Mouse (Mus musculus) kidney, embryonic 15.5 days (tissue): ENCODE measurements around the gene Ncam2. TPM values are rescaled to one million over a fixed set of nuclear protein-coding genes. Genes with fewer than 3 reads are reported as not detected.

ENCODE experiments used
- ATAC-seq: fragments of 200-750 bp; cut with Nextera tagmentation; replicated peaks from 2 replicates; pipeline ENCODE4 v1.8.0; 2017; ENCODE audit warnings: moderate TSS enrichment; ENCODE audit not compliant: low FRiP score
- H3K27ac ChIP-seq: fragments of 300-500 bp; sonication (generic); 2 replicates; pipeline ENCODE4 v1.5.1; 2015; ENCODE audit warnings: mild to moderate bottlenecking, inconsistent platforms
- H3K27me3 ChIP-seq: fragments of 300-500 bp; sonication (generic); 2 replicates; pipeline ENCODE4 v1.6.1; 2015; ENCODE audit warnings: inconsistent platforms
- H3K36me3 ChIP-seq: fragments of 300-500 bp; sonication (generic); 2 replicates; pipeline ENCODE4 v1.6.1; 2015; ENCODE audit warnings: inconsistent platforms
- H3K4me1 ChIP-seq: fragments of 300-500 bp; sonication (generic); 2 replicates; pipeline ENCODE4 v1.6.1; 2015; ENCODE audit warnings: inconsistent platforms
- H3K4me2 ChIP-seq: fragments of 300-500 bp; sonication (generic); 2 replicates; pipeline ENCODE4 v1.6.1; 2015; ENCODE audit warnings: moderate library complexity, mild to moderate bottlenecking, inconsistent platforms
- H3K4me3 ChIP-seq: fragments of 300-500 bp; sonication (generic); replicated peaks from 2 replicates; pipeline ENCODE4 v1.5.1; 2015; ENCODE audit warnings: mild to moderate bottlenecking, inconsistent platforms
- H3K9ac ChIP-seq: fragments of 300-500 bp; sonication (generic); 2 replicates; pipeline ENCODE4 v1.6.1; 2015; ENCODE audit warnings: mild to moderate bottlenecking, inconsistent platforms
- H3K9me3 ChIP-seq: fragments of 300-500 bp; sonication (generic); replicated peaks from 2 replicates; pipeline ENCODE4 v1.6.1; 2016; ENCODE audit warnings: inconsistent platforms
- WGBS: fragments of 180-500 bp; shearing (Covaris S2); methylation state at CpG from one replicate; pipeline ENCODE4 v1.1.7; 2015; ENCODE audit warnings: mixed read lengths; 5-methylcytosine and 5-hydroxymethylcytosine counted together
- polyA plus RNA-seq: library from polyadenylated mRNA; unstranded; fragments of >200 nt; fragmentation: Nextera tagmentation; extraction: Ambion mirVana; gene quantifications from 2 replicates; pipeline ENCODE4 v1.2.1, GENCODE M21; 2015

Ncam2 gene
- polyA plus RNA-seq, result 1.1 and 1.3 TPM in 2 replicates

DNA sequence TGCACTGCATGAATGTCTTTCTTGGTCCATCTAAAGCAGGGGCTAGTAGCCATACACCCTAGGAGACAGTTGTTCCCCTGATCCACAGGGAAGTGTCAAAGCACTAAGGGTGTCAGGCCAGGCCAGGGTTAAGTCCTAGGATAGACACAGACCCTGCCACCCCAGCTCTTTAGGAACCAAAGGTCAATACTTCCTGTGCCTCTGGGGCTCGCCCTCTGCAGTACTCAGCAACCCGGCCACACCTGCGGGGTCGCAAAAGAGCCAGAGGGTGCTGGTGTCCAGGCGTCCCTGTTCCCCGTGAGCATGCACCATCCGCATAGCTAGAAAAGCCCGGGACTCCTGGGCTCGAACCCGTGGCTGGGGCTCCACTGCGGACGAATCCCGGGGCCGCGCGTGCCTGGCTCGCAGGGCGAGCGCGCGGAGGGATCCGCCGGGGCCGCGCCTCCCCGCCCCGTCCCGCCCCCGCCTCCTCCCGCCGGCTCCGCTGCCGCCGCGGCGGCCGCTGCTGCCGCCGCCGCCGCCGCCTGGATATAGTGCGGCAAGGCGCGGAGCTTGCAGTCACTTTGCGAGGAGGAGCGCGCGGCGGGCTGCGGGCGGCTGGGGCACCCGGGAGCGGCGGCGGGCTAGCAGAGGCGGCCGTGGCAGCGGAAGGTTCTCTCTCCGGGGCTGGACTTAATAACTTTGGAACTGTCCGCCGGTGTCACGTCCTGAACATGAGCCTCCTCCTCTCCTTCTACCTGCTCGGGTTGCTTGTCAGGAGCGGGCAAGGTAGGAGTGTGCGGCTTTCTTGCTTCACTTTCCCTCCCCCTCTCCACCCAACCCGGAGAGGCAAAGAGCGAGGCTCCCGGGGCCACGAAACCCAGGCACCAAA is at the start of gene Ncam2:
Gene Ncam2, plus strand, starts transcription at position 497 of the 871 bp plus-strand sequence.
- peak within 1 kb of the TSS; percentile 96 for H3K4me2 ChIP-seq
- WGBS, result under 1% methylated on average over 65 of the region's 70 CpGs
- no peaks in the 10 kb centered on the region for H3K27me3 ChIP-seq
- H3K9ac ChIP-seq, result peak within 1 kb of the TSS; percentile 48
- H3K27ac ChIP-seq, result no peak within 1 kb of the TSS
- peaks cover 4% of the 10 kb centered on the region; the same call in 1 of the 2 replicates for H3K4me1 ChIP-seq
- ATAC-seq, result peak; percentile 91
- peak within 1 kb of the TSS; percentile 63 for H3K4me3 ChIP-seq
- no peaks in the 10 kb centered on the region for H3K36me3 ChIP-seq
- no peaks in the 10 kb centered on the region for H3K9me3 ChIP-seq

DNA sequence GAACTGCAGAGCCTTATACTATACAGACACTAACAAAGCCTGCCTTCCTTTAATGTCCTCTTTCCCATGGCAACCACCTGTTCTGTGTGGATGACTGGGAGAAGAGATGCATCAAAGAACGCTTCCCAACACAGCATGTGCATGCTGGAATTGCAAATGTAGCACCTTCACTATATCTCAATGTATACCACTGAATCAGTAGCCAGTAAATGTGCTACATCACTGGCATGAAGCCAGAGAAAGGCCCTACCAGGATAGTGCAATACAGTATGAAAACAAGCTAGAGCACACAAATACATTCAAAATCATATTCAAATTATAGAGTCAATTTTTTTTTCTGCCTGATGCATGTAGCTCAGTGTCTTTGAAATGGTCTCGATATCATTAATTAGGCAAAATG is 29.7 kb upstream of the Ncam2 start:
- ATAC-seq, result no peak
- no peaks in the 10 kb centered on the region for H3K36me3 ChIP-seq
- WGBS, result 84% methylated on average over 2 of the region's 2 CpGs
- H3K27me3 ChIP-seq, result no peaks in the 10 kb centered on the region
- no peak overlapping the region for H3K27ac ChIP-seq
- no peaks in the 10 kb centered on the region for H3K9me3 ChIP-seq
- H3K4me1 ChIP-seq, result no peaks in the 10 kb centered on the region
- H3K4me2 ChIP-seq, result no peak overlapping the region
- H3K4me3 ChIP-seq, result no peak overlapping the region
- H3K9ac ChIP-seq, result no peak overlapping the region

DNA sequence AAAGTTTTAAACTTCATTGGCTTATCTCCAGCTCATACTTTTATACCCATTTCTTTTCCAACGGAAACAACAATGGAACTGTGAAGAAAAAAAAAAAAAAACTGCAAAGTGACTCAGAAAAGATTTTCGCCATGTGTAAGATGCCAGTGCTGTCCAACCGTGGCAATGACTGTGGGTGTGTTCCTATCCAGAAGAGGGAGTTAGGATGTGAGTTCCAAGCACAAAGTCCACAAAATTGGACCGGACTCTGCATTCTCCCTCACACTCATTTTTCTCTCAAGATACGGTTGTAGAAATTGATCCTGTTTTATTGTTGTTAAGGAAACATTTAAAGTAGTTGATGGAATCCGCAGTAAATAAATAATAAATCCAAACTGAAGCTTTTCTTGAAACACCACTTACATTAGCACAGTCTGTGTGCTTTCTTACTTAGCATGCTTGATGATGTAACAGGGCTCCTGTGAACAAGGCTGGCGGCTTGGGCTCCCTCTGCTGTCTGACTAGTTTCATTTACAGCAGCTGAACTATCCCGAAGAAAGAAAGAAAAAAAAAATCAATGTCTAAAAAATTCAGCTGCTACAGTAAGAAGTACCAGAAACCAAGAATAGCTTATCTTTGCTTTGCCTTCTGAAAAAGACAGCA is 25.1 kb upstream of the Ncam2 start:
- 46% methylated on average over 8 of the region's 8 CpGs for WGBS
- peak; percentile 86 for ATAC-seq
- H3K27me3 ChIP-seq, result no peaks in the 10 kb centered on the region
- no peak overlapping the region for H3K4me3 ChIP-seq
- 0 out of 2 replicates have a peak overlapping the region, but pooled peaks have one; percentile 15 for H3K4me2 ChIP-seq
- no peaks in the 10 kb centered on the region for H3K4me1 ChIP-seq
- no peaks in the 10 kb centered on the region for H3K9me3 ChIP-seq
- no peak overlapping the region for H3K27ac ChIP-seq
- no peak overlapping the region for H3K9ac ChIP-seq
- H3K36me3 ChIP-seq, result no peaks in the 10 kb centered on the region

DNA sequence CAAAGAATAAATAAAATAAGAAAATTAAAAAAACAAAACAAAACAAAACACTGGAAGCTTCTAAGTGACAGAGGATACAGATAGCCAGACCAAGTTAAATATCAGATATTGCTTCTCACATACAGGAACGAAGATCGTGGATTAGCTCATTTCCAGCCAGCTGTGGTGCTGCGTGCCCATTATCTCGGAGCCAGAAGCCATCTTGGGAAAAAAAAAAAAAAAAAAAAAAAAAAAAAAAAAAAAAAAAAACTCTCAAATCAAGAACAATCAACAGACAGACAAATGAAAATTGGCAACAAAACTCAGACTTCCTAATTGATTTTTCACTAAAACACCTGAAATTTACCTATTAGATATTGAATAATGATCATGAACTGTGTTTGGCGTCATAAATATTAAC is 20.7 kb upstream of the Ncam2 start:
- no peak for ATAC-seq
- Histone ChIP-seq H3K4me2 (no peak overlapping the region), H3K27me3 (no peaks in the 10 kb centered on the region), H3K4me1 (no peaks in the 10 kb centered on the region), H3K36me3 (no peaks in the 10 kb centered on the region), H3K9ac (no peak overlapping the region), H3K27ac (no peak overlapping the region), H3K4me3 (no peak overlapping the region), H3K9me3 (no peaks in the 10 kb centered on the region)
- 91% methylated on average over 5 of the region's 5 CpGs for WGBS

DNA sequence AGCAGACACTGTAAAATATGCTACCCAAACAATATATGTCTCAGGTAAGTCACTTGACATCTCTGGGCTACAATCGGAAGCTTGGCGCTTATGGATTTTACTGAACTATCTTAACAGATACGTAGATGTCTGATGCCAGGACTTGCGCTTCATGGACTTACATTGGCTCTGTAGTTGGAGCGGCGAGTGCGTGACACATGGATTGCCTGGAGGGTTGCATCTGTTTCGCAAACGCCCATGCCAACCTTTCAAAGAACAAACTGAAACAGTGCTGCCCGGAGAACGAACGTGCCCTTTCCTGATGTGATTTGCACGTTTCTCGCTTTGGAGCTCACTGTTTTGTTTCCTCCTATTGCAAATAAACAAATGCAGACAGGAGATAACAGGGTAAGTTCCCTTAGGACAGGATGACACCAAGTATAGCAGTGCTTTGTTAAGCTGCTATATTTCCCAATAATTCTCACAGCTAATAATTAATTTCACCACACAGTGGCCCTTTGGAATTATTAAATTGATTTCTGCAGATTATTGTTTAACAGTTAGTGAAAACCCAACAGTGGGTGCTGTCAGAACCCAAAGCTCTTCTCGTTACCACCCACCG is 12.8 kb upstream of the Ncam2 start:
- ATAC-seq, result no peak

DNA sequence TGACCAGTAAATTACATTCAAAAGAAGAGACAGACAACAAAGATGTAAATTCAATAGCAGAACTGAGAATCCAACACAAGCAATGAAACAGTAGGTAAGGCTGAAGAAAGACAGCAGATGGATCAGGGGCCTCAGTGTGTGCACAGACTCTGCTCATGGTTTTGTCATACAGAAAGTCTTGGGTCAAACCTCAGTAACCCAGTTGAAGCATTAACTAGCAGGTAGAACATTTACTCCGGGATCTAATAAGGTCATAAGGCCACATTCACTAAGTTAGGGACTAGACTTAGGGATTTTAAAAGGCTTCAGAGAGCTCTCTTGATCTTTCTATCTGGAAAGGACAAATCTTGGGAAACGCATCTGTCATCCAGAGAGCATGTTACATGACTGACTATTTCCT is 8.9 kb upstream of the Ncam2 start:
- ATAC-seq, result peak; percentile 40; the same call in 1 of the 2 replicates
- H3K4me3 ChIP-seq, result no peak overlapping the region
- H3K4me1 ChIP-seq, result no peaks in the 10 kb centered on the region
- H3K4me2 ChIP-seq, result no peak overlapping the region
- no peaks in the 10 kb centered on the region for H3K36me3 ChIP-seq
- no peaks in the 10 kb centered on the region for H3K9me3 ChIP-seq
- H3K27ac ChIP-seq, result no peak overlapping the region
- H3K9ac ChIP-seq, result no peak overlapping the region
- WGBS, result 75% methylated on average over 2 of the region's 2 CpGs
- H3K27me3 ChIP-seq, result no peaks in the 10 kb centered on the region

More for the DNA sequence above, 12.8 kb upstream of the Ncam2 start:
- Histone ChIP-seq H3K9ac (no peak overlapping the region), H3K4me2 (no peak overlapping the region), H3K27ac (no peak overlapping the region), H3K9me3 (no peaks in the 10 kb centered on the region), H3K4me1 (no peaks in the 10 kb centered on the region), H3K4me3 (no peak overlapping the region), H3K36me3 (no peaks in the 10 kb centered on the region), H3K27me3 (no peaks in the 10 kb centered on the region)
- 89% methylated on average over 16 of the region's 16 CpGs for WGBS

DNA sequence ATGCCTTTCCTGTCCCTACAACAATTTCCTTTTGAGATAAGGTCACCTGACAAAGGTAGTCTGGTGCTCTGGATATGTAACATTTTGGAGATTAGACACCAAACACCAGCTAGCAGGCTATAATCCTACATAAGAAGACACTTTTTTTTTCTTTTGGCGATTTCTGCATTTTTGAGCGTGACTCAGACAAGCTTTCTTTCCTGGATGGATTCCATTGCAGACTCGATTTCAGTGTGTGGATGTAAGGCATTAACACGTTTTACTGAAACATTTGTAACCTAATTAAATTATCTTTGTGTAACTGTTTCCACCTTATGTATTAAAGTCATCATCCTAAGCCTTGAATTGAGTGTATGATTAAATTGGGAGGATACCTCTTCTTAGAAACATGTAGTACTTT is 7.9 kb upstream of the Ncam2 start:
- no peak overlapping the region for H3K27ac ChIP-seq
- H3K4me1 ChIP-seq, result no peaks in the 10 kb centered on the region
- no peaks in the 10 kb centered on the region for H3K9me3 ChIP-seq
- H3K4me2 ChIP-seq, result no peak overlapping the region
- 79% methylated on average over 4 of the region's 4 CpGs for WGBS
- H3K4me3 ChIP-seq, result no peak overlapping the region
- no peaks in the 10 kb centered on the region for H3K27me3 ChIP-seq
- no peak for ATAC-seq
- no peak overlapping the region for H3K9ac ChIP-seq
- H3K36me3 ChIP-seq, result no peaks in the 10 kb centered on the region

DNA sequence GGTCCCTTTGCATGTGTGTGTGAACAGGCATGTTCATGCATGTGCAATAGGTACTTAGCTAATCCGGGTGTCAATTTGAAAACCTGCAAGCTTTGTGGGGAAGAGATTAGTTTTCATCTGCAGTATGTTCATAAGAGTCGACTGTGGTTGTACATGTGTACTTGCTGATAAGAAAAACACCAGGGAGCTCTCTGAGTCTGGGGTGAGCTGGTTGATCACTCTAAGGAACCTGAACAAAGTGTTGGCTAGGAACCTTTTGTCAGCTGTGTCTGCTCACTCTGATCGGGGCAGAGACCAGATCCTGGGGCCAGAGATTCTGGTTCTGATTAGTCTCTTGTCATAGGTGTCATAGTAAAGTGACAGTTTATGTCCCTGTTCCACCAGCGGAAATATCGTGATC is 1.0 kb upstream of the Ncam2 start:
- Histone ChIP-seq H3K9me3 (no peaks in the 10 kb centered on the region), H3K36me3 (no peaks in the 10 kb centered on the region), H3K4me2 (no peak overlapping the region; the same call in 1 of the 2 replicates), H3K4me1 (peaks cover 4% of the 10 kb centered on the region; the same call in 1 of the 2 replicates), H3K27ac (no peak overlapping the region), H3K27me3 (no peaks in the 10 kb centered on the region), H3K4me3 (no peak overlapping the region), H3K9ac (no peak overlapping the region)
- 81% methylated on average over 5 of the region's 5 CpGs for WGBS
- no peak for ATAC-seq

DNA sequence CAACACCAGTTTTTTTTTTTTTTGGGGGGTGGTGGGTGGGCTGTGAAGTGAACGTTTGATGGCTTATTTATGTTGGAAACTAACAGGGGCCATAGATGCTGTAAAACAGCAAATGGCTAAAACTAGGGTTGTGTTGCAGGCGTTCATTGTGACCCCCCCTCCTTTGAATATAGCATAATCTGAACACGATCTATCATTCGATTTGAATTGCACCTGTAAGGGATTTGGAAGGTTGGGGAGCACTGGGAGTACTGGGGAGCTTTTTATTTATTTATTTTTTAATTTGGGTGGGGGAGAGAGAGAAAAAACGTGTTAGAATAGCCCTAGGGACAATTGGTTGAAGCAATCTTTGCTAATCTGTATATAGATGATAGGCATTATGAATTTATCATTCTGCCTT is 974 bp downstream of the Ncam2 start:
- peak overlapping the region; percentile 96 for H3K4me2 ChIP-seq

DNA sequence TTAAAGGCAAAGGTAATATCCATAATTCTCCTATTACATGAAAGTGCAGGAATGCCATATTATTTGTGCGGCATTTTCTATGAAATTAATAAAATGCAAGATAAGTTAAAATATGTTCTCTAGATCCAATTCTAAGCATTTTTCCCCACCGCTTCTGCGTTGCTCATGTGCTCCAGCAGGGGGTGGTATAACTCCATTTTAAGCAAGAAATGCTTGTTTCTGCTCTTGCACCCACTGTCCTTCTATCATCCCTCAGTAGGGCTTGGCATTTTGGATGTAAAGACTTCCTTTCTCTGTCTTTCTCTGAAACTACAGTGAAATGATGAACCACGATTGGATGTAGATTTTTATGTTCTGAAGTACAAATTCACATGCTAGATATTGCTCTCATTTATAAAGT is 1.5 kb downstream of the Ncam2 start:
- no peak for ATAC-seq

More for the DNA sequence above, 974 bp downstream of the Ncam2 start:
- H3K4me1 ChIP-seq, result peaks cover 4% of the 10 kb centered on the region; the same call in 1 of the 2 replicates
- ATAC-seq, result no peak
- H3K27ac ChIP-seq, result no peak overlapping the region
- H3K9me3 ChIP-seq, result no peaks in the 10 kb centered on the region
- no peaks in the 10 kb centered on the region for H3K36me3 ChIP-seq
- no peaks in the 10 kb centered on the region for H3K27me3 ChIP-seq
- no peak overlapping the region for H3K9ac ChIP-seq
- 27% methylated on average over 5 of the region's 5 CpGs for WGBS
- H3K4me3 ChIP-seq, result peak overlapping the region; percentile 63; the same call in 1 of the 2 replicates

DNA sequence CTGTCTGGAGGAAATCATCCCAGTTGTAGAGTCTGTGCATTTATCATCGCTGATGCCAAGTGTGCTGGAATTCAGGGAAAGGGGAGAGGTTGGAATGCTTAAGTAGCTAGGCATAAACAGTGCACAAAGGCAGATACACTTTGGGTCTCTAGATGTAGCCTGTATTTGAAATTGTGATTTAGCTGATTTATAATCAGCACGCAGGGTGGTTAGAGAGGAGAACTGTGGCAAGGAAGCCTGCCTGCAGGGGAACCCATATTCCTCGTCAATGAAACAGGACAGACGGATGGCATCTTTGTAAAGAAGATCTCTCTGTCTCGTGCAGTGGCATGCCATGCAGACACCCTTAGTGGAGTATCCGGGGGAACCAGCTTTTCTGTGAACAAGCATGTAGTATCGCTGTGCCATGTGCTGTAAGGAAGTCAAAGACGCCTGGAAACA is 2.2 kb downstream of the Ncam2 start:
- WGBS, result 70% methylated on average over 8 of the region's 8 CpGs
- no peak for ATAC-seq

More for the DNA sequence above, 1.5 kb downstream of the Ncam2 start:
- Histone ChIP-seq H3K4me2 (no peak overlapping the region), H3K4me1 (peaks cover 4% of the 10 kb centered on the region; the same call in 1 of the 2 replicates), H3K36me3 (no peaks in the 10 kb centered on the region), H3K9me3 (no peaks in the 10 kb centered on the region), H3K4me3 (no peak overlapping the region), H3K27ac (no peak overlapping the region), H3K27me3 (no peaks in the 10 kb centered on the region), H3K9ac (no peak overlapping the region)
- 8% methylated on average over 4 of the region's 4 CpGs for WGBS

More for the DNA sequence above, 2.2 kb downstream of the Ncam2 start:
- Histone ChIP-seq H3K9me3 (no peaks in the 10 kb centered on the region), H3K36me3 (no peaks in the 10 kb centered on the region), H3K4me2 (no peak overlapping the region), H3K4me1 (peaks cover 4% of the 10 kb centered on the region; the same call in 1 of the 2 replicates), H3K4me3 (no peak overlapping the region), H3K9ac (no peak overlapping the region), H3K27me3 (no peaks in the 10 kb centered on the region), H3K27ac (no peak overlapping the region)
